Mouse (Mus musculus): ENCODE data around the gene Wbp2.
"Not testable (repeated sequence)": the region's sequence is repeated elsewhere in the genome, so short reads cannot be mapped to it uniquely, and the experiment has no call there.

Wbp2 gene

GRCm38 (mm10) chr11:116109441-116110081 is 22.8 kb upstream of the Wbp2 start:
- DNase-seq (ENCODE audit: low spot score in 2 of 2): no peak

- DNase-seq (ENCODE audit: low spot score in 2 of 2): no peak
Measured at GRCm38 (mm10) chr11:116108464-116109137, 21.8 kb upstream of the Wbp2 start.

- no peak for DNase-seq (ENCODE audit: low spot score in 2 of 2)
Measured at GRCm38 (mm10) chr11:116107777-116108285, 21.0 kb upstream of the Wbp2 start.

GRCm38 (mm10) chr11:116106963-116107776 is 20.4 kb upstream of the Wbp2 start:
- no peak for DNase-seq (ENCODE audit: low spot score in 2 of 2)

- no peak for DNase-seq (ENCODE audit: low spot score in 2 of 2)
Measured at GRCm38 (mm10) chr11:116106154-116106962, 19.6 kb upstream of the Wbp2 start.

- DNase-seq (ENCODE audit: low spot score in 2 of 2): no peak
Measured at GRCm38 (mm10) chr11:116105065-116105464, 18.3 kb upstream of the Wbp2 start.

- DNase-seq (ENCODE audit: low spot score in 2 of 2): no peak
Measured at GRCm38 (mm10) chr11:116104006-116104646, 17.3 kb upstream of the Wbp2 start.

GRCm38 (mm10) chr11:116103572-116103971 is 16.8 kb upstream of the Wbp2 start:
- no peak for DNase-seq (ENCODE audit: low spot score in 2 of 2)

- no peak for DNase-seq (ENCODE audit: low spot score in 2 of 2)
Measured at GRCm38 (mm10) chr11:116102472-116102871, 15.7 kb upstream of the Wbp2 start.

GRCm38 (mm10) chr11:116101931-116102381 is 15.2 kb upstream of the Wbp2 start:
- DNase-seq (ENCODE audit: low spot score in 2 of 2): no peak

GRCm38 (mm10) chr11:116100839-116101238 is 14.0 kb upstream of the Wbp2 start:
- no peak for DNase-seq (ENCODE audit: low spot score in 2 of 2)

GRCm38 (mm10) chr11:116100385-116100784 is 13.6 kb upstream of the Wbp2 start:
- no peak for DNase-seq (ENCODE audit: low spot score in 2 of 2)

- no peak for DNase-seq (ENCODE audit: low spot score in 2 of 2)
Measured at GRCm38 (mm10) chr11:116099462-116099861, 12.7 kb upstream of the Wbp2 start.

- DNase-seq (ENCODE audit: low spot score in 2 of 2): no peak
Measured at GRCm38 (mm10) chr11:116098711-116099460, 12.1 kb upstream of the Wbp2 start.

GRCm38 (mm10) chr11:116096213-116097108 is 9.7 kb upstream of the Wbp2 start:
- DNase-seq (ENCODE audit: low spot score in 2 of 2): no peak

- no peak for DNase-seq (ENCODE audit: low spot score in 2 of 2)
Measured at GRCm38 (mm10) chr11:116095573-116095972, 8.8 kb upstream of the Wbp2 start.

- no peak for DNase-seq (ENCODE audit: low spot score in 2 of 2)
Measured at GRCm38 (mm10) chr11:116093771-116094565, 7.2 kb upstream of the Wbp2 start.

GRCm38 (mm10) chr11:116092959-116093358 is 6.2 kb upstream of the Wbp2 start:
- not testable (repeated sequence) for DNase-seq (ENCODE audit: low spot score in 2 of 2)
